Mouse (Mus musculus) olfactory bulb, adult 2 months (tissue): Measurements from ENCODE around the gene Cfi. TPM values are rescaled to one million over a fixed set of nuclear protein-coding genes. Genes with fewer than 3 reads are reported as not detected.

ENCODE experiments used
- H3K27ac ChIP-seq: fragments of 200-500 bp; 2 replicates; pipeline ENCODE4 v1.5.1; 2012; ENCODE audit warnings: low read depth, low read length; ENCODE audit not compliant: insufficient read depth
- H3K4me1 ChIP-seq: fragments of 200-500 bp; 2 replicates; pipeline ENCODE4 v1.6.1; 2012; ENCODE audit warnings: low read length; ENCODE audit not compliant: control insufficient read depth, insufficient read depth
- H3K4me3 ChIP-seq: fragments of 200-500 bp; 2 replicates; pipeline ENCODE4 v1.5.1; 2012; ENCODE audit warnings: mild to moderate bottlenecking, low read depth, low read length, moderate library complexity; ENCODE audit not compliant: insufficient read depth
- CTCF ChIP-seq: fragments of 200-500 bp; IDR thresholded peaks from 2 replicates; pipeline ENCODE4 v1.5.1; 2012; ENCODE audit warnings: low read depth, mild to moderate bottlenecking, low read length, moderate library complexity; ENCODE audit not compliant: insufficient read depth
- POLR2A ChIP-seq: fragments of 200-500 bp; IDR thresholded peaks from 2 replicates; pipeline ENCODE4 v1.6.1; 2012; ENCODE audit warnings: mild to moderate bottlenecking, low read depth, low read length, moderate library complexity; ENCODE audit not compliant: insufficient read depth
- WGBS: fragments of 180-500 bp; shearing (Covaris S2); methylation state at CpG from one replicate; pipeline ENCODE4 v1.1.7; 2018; 5-methylcytosine and 5-hydroxymethylcytosine counted together
- polyA plus RNA-seq: library from polyadenylated mRNA; stranded (reverse); fragments of >200 nt; gene quantifications from 2 replicates; pipeline ENCODE4 v1.2.4, GENCODE M21; 2012; ENCODE audit warnings: low replicate concordance; ENCODE audit not compliant: missing spikeins, insufficient read depth, insufficient read length

Cfi gene
- not detected in 2 replicates for polyA plus RNA-seq

DNA sequence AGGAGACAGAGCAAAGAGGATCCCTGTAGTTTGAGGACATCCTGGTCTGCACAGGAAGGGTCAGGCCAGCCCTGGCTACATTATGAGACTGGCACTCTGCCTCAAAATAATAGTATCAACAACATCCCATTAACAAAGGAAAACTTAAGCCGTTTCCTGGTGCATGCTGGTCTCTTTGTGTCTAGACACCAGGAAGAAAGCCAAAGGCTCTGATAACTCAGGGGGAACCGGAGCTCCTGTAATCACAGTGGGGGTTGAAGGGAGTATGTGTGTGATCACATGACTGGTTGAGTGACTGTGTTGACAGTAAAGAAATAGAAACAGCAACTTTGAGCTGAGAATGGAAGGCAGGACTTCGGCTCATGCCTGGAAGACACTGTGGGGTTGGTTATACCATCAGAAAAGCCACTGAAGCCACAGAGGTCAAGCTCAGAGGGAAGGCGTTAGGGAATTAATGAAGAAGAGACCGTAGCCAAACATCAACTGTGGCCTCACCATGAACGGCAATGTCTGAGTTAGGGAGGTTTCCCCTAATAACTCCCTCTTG lies at the start of gene Cfi:
Gene Cfi, plus strand, starts transcription at position 497 of the 547 bp plus-strand sequence.
- Histone ChIP-seq H3K4me3 (no peak within 1 kb of the TSS), H3K4me1 (no peaks in the 10 kb centered on the region), H3K27ac (no peak within 1 kb of the TSS)
- 56% methylated on average over 6 of the region's 6 CpGs for WGBS
- TF ChIP-seq POLR2A (no peak), CTCF (no peak)

DNA sequence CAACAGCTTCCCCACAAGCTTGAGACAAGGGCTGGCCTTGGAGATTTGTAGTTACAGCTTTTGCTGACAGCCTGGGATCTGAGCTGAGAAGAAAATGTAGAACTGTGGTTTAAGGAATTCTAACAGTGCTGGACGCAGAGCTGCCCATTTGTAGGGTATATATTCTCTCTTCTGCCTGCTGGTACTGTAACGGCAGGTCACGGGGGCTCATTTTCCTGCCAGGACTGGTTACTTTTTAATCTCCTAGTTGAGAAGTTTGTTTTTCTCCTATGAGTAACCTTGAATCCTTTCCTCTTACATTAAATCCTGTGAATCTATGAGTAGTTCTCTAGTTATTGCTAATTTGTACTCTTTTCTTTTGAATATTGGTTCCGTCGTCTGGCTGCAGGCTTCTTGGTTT lies 41.9 kb upstream of the Cfi start:
- H3K4me3 ChIP-seq = no peak overlapping the region
- 89% methylated on average over 5 of the region's 5 CpGs for WGBS
- no peak for TF ChIP-seq POLR2A
- no peak for TF ChIP-seq CTCF
- H3K4me1 ChIP-seq = no peaks in the 10 kb centered on the region
- H3K27ac ChIP-seq = no peak overlapping the region

GRCm38 (mm10) chr3:129797341-129797740 lies 38.3 kb upstream of the Cfi start:
- WGBS = 77% methylated on average over 5 of the region's 5 CpGs
- TF ChIP-seq POLR2A (no peak), CTCF (no peak)
- H3K4me3 ChIP-seq = no peak overlapping the region
- no peak overlapping the region for H3K27ac ChIP-seq
- no peaks in the 10 kb centered on the region for H3K4me1 ChIP-seq

GRCm38 (mm10) chr3:129798551-129798950 lies 37.1 kb upstream of the Cfi start:
- WGBS = 85% methylated on average over 11 of the region's 11 CpGs
- no peak overlapping the region for H3K4me3 ChIP-seq
- TF ChIP-seq POLR2A = no peak
- no peak for TF ChIP-seq CTCF

DNA sequence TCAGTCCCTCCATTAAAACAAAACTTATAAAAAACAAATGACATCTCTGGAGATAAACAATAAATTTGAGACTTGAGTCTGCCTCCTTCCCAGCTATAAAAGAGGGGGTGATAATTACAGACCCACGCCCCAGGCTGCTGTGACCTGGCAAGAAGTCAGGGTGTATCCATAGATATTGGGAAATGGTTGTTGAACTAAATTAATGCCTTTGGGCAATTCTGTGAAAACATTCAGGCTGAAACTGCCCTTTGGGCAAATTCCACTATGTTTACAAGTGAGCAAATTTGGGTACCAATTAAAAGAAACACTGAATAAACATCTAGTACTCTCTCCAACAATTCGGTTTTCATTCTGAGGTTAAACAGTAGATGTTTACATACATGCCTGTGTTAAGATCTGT lies 36.7 kb upstream of the Cfi start:
- TF ChIP-seq CTCF = no peak
- TF ChIP-seq POLR2A = no peak
- no peak overlapping the region for H3K4me3 ChIP-seq
- WGBS = 44% methylated on average over 2 of the region's 2 CpGs
- H3K4me1 ChIP-seq = no peaks in the 10 kb centered on the region
- no peak overlapping the region for H3K27ac ChIP-seq

More at GRCm38 (mm10) chr3:129798551-129798950, 37.1 kb upstream of the Cfi start:
- Histone ChIP-seq H3K27ac (no peak overlapping the region), H3K4me1 (no peaks in the 10 kb centered on the region)

DNA sequence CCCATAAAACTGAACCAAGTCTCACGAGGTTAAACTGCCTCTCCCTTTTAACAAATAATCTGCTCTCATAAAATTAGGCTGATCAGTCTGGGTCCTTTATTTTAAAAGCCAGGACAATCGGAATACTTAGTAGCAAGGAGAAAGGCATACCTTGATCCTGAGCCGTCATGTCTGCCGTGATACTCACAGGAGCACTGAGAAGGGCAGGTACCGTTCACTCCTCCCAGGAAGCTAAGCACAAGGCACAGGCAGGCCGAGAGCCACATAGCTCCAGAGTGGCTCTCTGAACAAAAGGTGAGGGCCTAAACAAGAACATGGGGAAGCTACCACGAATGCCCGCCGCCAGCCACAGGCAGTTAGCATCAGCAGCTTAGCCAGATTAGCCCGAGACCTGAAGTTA lies 31.9 kb upstream of the Cfi start, which contains the start of gene Lrit3:
Gene Lrit3, minus strand, starts transcription at position 266 of the 400 bp plus-strand sequence.
- TF ChIP-seq POLR2A (no peak), CTCF (no peak)
- Histone ChIP-seq H3K4me3 (no peak within 1 kb of the TSS), H3K4me1 (no peaks in the 10 kb centered on the region), H3K27ac (no peak within 1 kb of the TSS)
- 82% methylated on average over 10 of the region's 10 CpGs for WGBS

GRCm38 (mm10) chr3:129820847-129821246 lies 14.8 kb upstream of the Cfi start:
- TF ChIP-seq POLR2A (no peak), CTCF (no peak)
- no peaks in the 10 kb centered on the region for H3K4me1 ChIP-seq
- WGBS = 42% methylated on average over 9 of the region's 9 CpGs
- no peak overlapping the region for H3K27ac ChIP-seq
- H3K4me3 ChIP-seq = no peak overlapping the region

DNA sequence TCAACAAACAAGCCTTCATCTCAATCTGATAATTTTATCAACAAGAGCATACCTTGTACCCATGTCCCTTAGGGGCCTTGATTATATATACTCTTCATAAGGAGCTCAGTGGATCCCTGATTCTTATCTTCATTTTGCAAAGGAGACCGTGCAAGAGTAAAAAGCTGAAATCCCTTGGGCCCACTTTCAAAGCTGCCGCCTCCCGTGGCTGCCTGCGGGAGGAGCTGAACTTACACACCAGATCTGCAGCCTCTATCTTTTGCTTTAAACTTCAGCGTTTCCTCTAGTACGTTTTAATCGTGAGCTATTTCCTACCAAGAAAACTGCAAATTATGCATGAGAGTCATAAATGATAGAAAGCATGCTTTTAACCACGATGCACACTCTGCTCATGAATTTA lies 13.9 kb upstream of the Cfi start:
- H3K4me1 ChIP-seq = peaks cover 2% of the 10 kb centered on the region; the same call in 1 of the 2 replicates
- H3K27ac ChIP-seq = no peak overlapping the region
- TF ChIP-seq CTCF (no peak), POLR2A (no peak)
- WGBS = 72% methylated on average over 8 of the region's 8 CpGs
- H3K4me3 ChIP-seq = no peak overlapping the region

DNA sequence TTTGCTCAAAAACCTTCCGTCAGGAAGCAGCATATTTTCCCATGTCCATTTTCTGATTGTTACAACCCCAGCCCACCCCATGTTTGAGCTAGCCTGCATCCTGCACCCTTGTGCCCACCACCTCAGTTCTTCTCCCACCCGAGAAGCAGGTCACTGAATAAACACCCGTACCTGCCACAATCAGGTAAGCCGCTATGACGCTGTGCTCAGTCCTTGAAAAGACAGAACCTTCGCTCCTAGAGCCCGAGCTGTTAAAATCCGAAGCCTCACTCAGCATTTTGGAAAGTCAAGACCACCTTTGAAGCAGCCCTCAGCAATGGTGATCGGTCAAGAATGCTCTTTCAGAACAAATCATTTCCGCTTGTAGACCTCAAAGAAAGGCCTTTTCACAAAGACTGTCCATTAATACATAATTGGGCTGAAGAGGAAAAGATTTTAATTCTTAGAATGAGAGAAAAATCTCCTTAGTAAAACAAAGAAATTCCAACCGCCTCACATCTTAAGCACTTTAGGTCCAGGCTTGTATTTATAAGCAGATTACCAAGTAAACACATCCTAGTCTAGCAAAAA lies 13.4 kb upstream of the Cfi start, which contains the start of gene Rrh:
Gene Rrh, minus strand, starts transcription at position 382 of the 570 bp plus-strand sequence.
- Histone ChIP-seq H3K27ac (no peak within 1 kb of the TSS), H3K4me1 (peaks cover 2% of the 10 kb centered on the region; the same call in 1 of the 2 replicates), H3K4me3 (no peak within 1 kb of the TSS)
- 55% methylated on average over 11 of the region's 11 CpGs for whole genome bisulfite sequencing
- TF ChIP-seq CTCF (no peak), POLR2A (no peak)
